9 mouse cellular contexts compared by ENCODE assay signal in the genomic region with DNA sequence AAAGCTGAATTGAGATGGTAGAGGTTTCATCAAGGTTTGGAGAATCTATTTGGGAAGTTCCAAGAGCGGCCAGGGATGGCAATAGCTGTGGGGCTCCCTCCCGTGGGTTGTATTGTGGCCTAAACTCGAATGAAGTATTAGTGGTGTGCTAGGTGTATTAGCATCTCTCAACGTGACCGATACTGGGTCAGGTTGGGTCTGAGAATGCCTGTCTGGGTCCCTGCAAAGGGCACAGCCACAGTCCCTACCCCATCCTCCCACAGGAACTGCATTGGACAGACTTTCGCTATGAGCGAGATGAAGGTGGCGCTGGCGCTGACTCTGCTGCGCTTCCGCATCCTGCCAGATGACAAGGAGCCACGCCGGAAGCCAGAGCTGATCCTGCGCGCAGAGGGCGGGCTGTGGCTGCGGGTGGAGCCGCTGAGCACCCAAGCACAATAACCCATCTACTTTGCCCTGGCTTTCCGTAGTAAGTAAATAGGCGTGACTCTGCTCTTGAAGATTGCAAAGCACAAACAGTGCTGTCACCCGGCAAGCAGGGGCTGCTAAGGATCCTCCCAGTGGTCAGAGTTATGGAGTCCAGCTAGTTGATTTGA. TPM values are rescaled to one million over a fixed set of nuclear protein-coding genes. Genes with fewer than 3 reads are reported as not detected.
DNase-seq lines count a peak whose midpoint lies in the region; ATAC-seq and TF ChIP-seq lines count a peak whose summit lies in the region.
"Had no signal": no experiment of that assay in that cellular context is flagged by ENCODE, and none has a peak within 500 bp of the region (broad histone marks: within the 10 kb centered on the region; RNA-seq: fewer than 3 reads in every experiment).

No protein-coding gene starts in this region.

- no peak overlapping the region for H3K27ac ChIP-seq in kidney, embryonic 15.5 days
- H3K27ac ChIP-seq in forebrain, embryonic 13.5 days: no peak overlapping the region
- H3K27ac ChIP-seq in lung, postnatal 0 days (ENCODE audit: low read length): no peak overlapping the region
- H3K27ac ChIP-seq in stomach, postnatal 0 days (replicated peaks): no peak overlapping the region

- 42% methylated on average over 21 of the region's 21 CpGs for WGBS in kidney, embryonic 15.5 days
- 46% methylated on average over 21 of the region's 21 CpGs for WGBS in forebrain, embryonic 13.5 days
- 29% methylated on average over 21 of the region's 21 CpGs for WGBS in lung, postnatal 0 days
- WGBS in stomach, postnatal 0 days: 26% methylated on average over 21 of the region's 21 CpGs

- H3K4me1 ChIP-seq in kidney, embryonic 15.5 days: no peaks in the 10 kb centered on the region
- no peaks in the 10 kb centered on the region for H3K4me1 ChIP-seq in forebrain, embryonic 13.5 days
- H3K4me1 ChIP-seq in lung, postnatal 0 days (ENCODE audit: insufficient read depth, low read depth, low read length): no peaks in the 10 kb centered on the region
- H3K4me1 ChIP-seq in stomach, postnatal 0 days (replicated peaks; ENCODE audit: control insufficient read depth, insufficient read depth): no peaks in the 10 kb centered on the region

- H3K27me3 ChIP-seq in kidney, embryonic 15.5 days: no peaks in the 10 kb centered on the region
- no peaks in the 10 kb centered on the region for H3K27me3 ChIP-seq in forebrain, embryonic 13.5 days
- no peaks in the 10 kb centered on the region for H3K27me3 ChIP-seq in lung, postnatal 0 days (replicated peaks; ENCODE audit: insufficient read depth, low read length)
- H3K27me3 ChIP-seq in stomach, postnatal 0 days (ENCODE audit: control insufficient read depth, insufficient read depth, low read length): no peaks in the 10 kb centered on the region

- peak overlapping the region; percentile 31; the same call in 1 of the 2 replicates for H3K4me2 ChIP-seq in kidney, embryonic 15.5 days
- 0 out of 2 replicates have a peak overlapping the region, but pooled peaks have one; percentile 4 for H3K4me2 ChIP-seq in forebrain, embryonic 13.5 days
- H3K4me2 ChIP-seq in lung, postnatal 0 days (replicated peaks; ENCODE audit: low read depth, low read length): 0 out of 2 replicates have a peak overlapping the region, but pooled peaks have one; percentile 11
- H3K4me2 ChIP-seq in stomach, postnatal 0 days (replicated peaks; ENCODE audit: low read depth): 0 out of 2 replicates have a peak overlapping the region, but pooled peaks have one; percentile 23

- TF ChIP-seq CTCF in lung, postnatal 0 days (IDR thresholded peaks at IDR 0.05): no peak
- no peak; the same call in 1 of the 2 replicates for TF ChIP-seq CTCF in stomach, postnatal 0 days (IDR thresholded peaks at IDR 0.05; ENCODE audit: low read depth)

- no peak overlapping the region for H3K4me3 ChIP-seq in kidney, embryonic 15.5 days (replicated peaks)
- no peak overlapping the region for H3K4me3 ChIP-seq in forebrain, embryonic 13.5 days
- H3K4me3 ChIP-seq in lung, postnatal 0 days (ENCODE audit: low read depth, low read length): no peak overlapping the region
- H3K4me3 ChIP-seq in stomach, postnatal 0 days (ENCODE audit: low read depth, low read length): no peak overlapping the region

- intact Hi-C loops in left cerebral cortex, postnatal 10 days (cut with DNase I): no loop called here

- no peaks in the 10 kb centered on the region for H3K36me3 ChIP-seq in kidney, embryonic 15.5 days
- H3K36me3 ChIP-seq in forebrain, embryonic 13.5 days (ENCODE audit: poor library complexity, severe bottlenecking): no peaks in the 10 kb centered on the region
- no peaks in the 10 kb centered on the region for H3K36me3 ChIP-seq in lung, postnatal 0 days (ENCODE audit: insufficient read depth, low read length)
- no peaks in the 10 kb centered on the region for H3K36me3 ChIP-seq in stomach, postnatal 0 days (ENCODE audit: control insufficient read depth, insufficient read depth, low read length)

- no peaks in the 10 kb centered on the region for H3K9me3 ChIP-seq in kidney, embryonic 15.5 days (replicated peaks)
- no peaks in the 10 kb centered on the region for H3K9me3 ChIP-seq in forebrain, embryonic 13.5 days (replicated peaks)
- no peaks in the 10 kb centered on the region for H3K9me3 ChIP-seq in lung, postnatal 0 days (ENCODE audit: low read length)
- no peaks in the 10 kb centered on the region for H3K9me3 ChIP-seq in stomach, postnatal 0 days (ENCODE audit: control insufficient read depth, low read length)

- no peak for TF ChIP-seq EP300 in lung, postnatal 0 days (IDR thresholded peaks at IDR 0.05)
- TF ChIP-seq EP300 in stomach, postnatal 0 days (optimal IDR thresholded peaks at IDR 0.05): no peak

- H3K9ac ChIP-seq in kidney, embryonic 15.5 days: no peak overlapping the region
- H3K9ac ChIP-seq in forebrain, embryonic 13.5 days: no peak overlapping the region
- no peak overlapping the region for H3K9ac ChIP-seq in lung, postnatal 0 days (replicated peaks; ENCODE audit: low read depth)
- H3K9ac ChIP-seq in stomach, postnatal 0 days (ENCODE audit: low read length): no peak overlapping the region

- ATAC-seq in kidney, embryonic 15.5 days (replicated peaks; ENCODE audit: low FRiP score): no peak
- ATAC-seq in forebrain, embryonic 13.5 days: no peak
- no peak for ATAC-seq in lung, postnatal 0 days
- peak; percentile 95 for ATAC-seq in stomach, postnatal 0 days (ENCODE audit: low FRiP score, low TSS enrichment)

- no peak for DNase-seq in kidney, postnatal 36 days
- peak; percentile 14 for DNase-seq in lung, postnatal 0 days (ENCODE audit: low spot score)
- peak; percentile 75 for DNase-seq in stomach, postnatal 0 days (ENCODE audit: low spot score)
- no peak for DNase-seq in spleen, postnatal 14 days (ENCODE audit: low spot score in 2 of 2)
- no peak for DNase-seq in left cerebral cortex, postnatal 10 days (ENCODE audit: extremely low spot score in 1 of 2, low spot score in 2 of 2)
- no peak for DNase-seq in layer of hippocampus, adult 18-20 months (ENCODE audit: low spot score in 2 of 2)

RNA-seq across cellular contexts. Expression of gene Cyp4f15, which starts 9.3 kb away (rescaled TPM):
- 0.16 TPM in 1 of 2 replicates, not detected in the other for polyA plus RNA-seq in kidney, embryonic 15.5 days (2015; fragmentation: Nextera tagmentation; extraction: Ambion mirVana)
- polyA plus RNA-seq in forebrain, embryonic 13.5 days (2015; fragmentation: Nextera tagmentation; extraction: Ambion mirVana): 0.84 and 1.4 TPM in 2 replicates
- 0.33 and 0.39 TPM in 2 replicates for polyA plus RNA-seq in lung, postnatal 0 days (2015; fragmentation: Nextera tagmentation; extraction: Ambion mirVana)
- polyA plus RNA-seq in stomach, postnatal 0 days (2015; fragmentation: Nextera tagmentation; extraction: Ambion mirVana): 0.62 and 1.1 TPM in 2 replicates
- total RNA-seq in left cerebral cortex, postnatal 10 days (2021): 1 to 10 TPM; 7.0 to 8.0 TPM
- 10 to 100 TPM; 18.9 to 19.8 TPM for total RNA-seq in layer of hippocampus, adult 18-20 months (2021)
- total RNA-seq: MEL had no signal

RNA-seq across cellular contexts. Expression of gene Cyp4f40, which starts 17.4 kb away (rescaled TPM):
- 0.12 TPM in 1 of 2 replicates, not detected in the other for polyA plus RNA-seq in kidney, embryonic 15.5 days (2015; fragmentation: Nextera tagmentation; extraction: Ambion mirVana)
- not detected in 2 replicates for polyA plus RNA-seq in forebrain, embryonic 13.5 days (2015; fragmentation: Nextera tagmentation; extraction: Ambion mirVana)
- polyA plus RNA-seq in lung, postnatal 0 days (2015; fragmentation: Nextera tagmentation; extraction: Ambion mirVana): not detected in 2 replicates
- polyA plus RNA-seq in stomach, postnatal 0 days (2015; fragmentation: Nextera tagmentation; extraction: Ambion mirVana): 0.04 and 0.23 TPM in 2 replicates
- not detected for total RNA-seq in left cerebral cortex, postnatal 10 days (2021)
- not detected for total RNA-seq in layer of hippocampus, adult 18-20 months (2021)
- total RNA-seq: MEL had no signal

RNA-seq across cellular contexts. Expression of gene Cyp4f37, which starts 55.0 kb away (rescaled TPM):
- not detected in 2 replicates for polyA plus RNA-seq in kidney, embryonic 15.5 days (2015; fragmentation: Nextera tagmentation; extraction: Ambion mirVana)
- 0.64 TPM in 1 of 2 replicates, not detected in the other for polyA plus RNA-seq in forebrain, embryonic 13.5 days (2015; fragmentation: Nextera tagmentation; extraction: Ambion mirVana)
- polyA plus RNA-seq in lung, postnatal 0 days (2015; fragmentation: Nextera tagmentation; extraction: Ambion mirVana): not detected in 2 replicates
- polyA plus RNA-seq in stomach, postnatal 0 days (2015; fragmentation: Nextera tagmentation; extraction: Ambion mirVana): not detected in 2 replicates
- total RNA-seq in left cerebral cortex, postnatal 10 days (2021): not detected
- total RNA-seq in layer of hippocampus, adult 18-20 months (2021): not detected
- total RNA-seq: MEL had no signal

Comparison
In these comparisons a context has a peak if more than half of its experiments do, and no peak if none do; other contexts are left out.
1. DNase-seq: peak in lung, postnatal 0 days (single experiment) and stomach, postnatal 0 days (single experiment); none in kidney, postnatal 36 days (0 of 2), spleen, postnatal 14 days (0 of 2), left cerebral cortex, postnatal 10 days (0 of 2) and layer of hippocampus, adult 18-20 months (0 of 2).
2. Peak in every context shown above with its lines, with median percentiles within 50 percentile points of each other: H3K4me2 ChIP-seq.